Mouse (Mus musculus): ENCODE data around the gene Gimap8. TPM values are rescaled to one million over a fixed set of nuclear protein-coding genes. Genes with fewer than 3 reads are reported as not detected.

Gene Gimap8
- total RNA-seq, 4 experiments from 2014 or later: 9.1 to 15.2 (median 11.7) TPM

GRCm38 (mm10) chr6:48638553-48638952, 8.5 kb upstream of the Gimap8 start:
- no peak for DNase-seq

- DNase-seq: no peak
Measured at GRCm38 (mm10) chr6:48641391-48641790, 5.6 kb upstream of the Gimap8 start.

- no peak for DNase-seq
Measured at GRCm38 (mm10) chr6:48642764-48643292, 4.2 kb upstream of the Gimap8 start.

GRCm38 (mm10) chr6:48645660-48646308, 1.2 kb upstream of the Gimap8 start:
- DNase-seq: peak; percentile 45

- no peak for DNase-seq
Measured at GRCm38 (mm10) chr6:48646309-48646690, 734 bp upstream of the Gimap8 start.

- DNase-seq: no peak
Measured at GRCm38 (mm10) chr6:48647611-48648010, 577 bp downstream of the Gimap8 start.

- no peak for DNase-seq
Measured at GRCm38 (mm10) chr6:48648779-48649178, 1.7 kb downstream of the Gimap8 start.

- DNase-seq: no peak
Measured at GRCm38 (mm10) chr6:48650041-48650440, 3.0 kb downstream of the Gimap8 start.

GRCm38 (mm10) chr6:48658721-48659120, 11.7 kb downstream of the Gimap8 start:
- no peak for DNase-seq

- no peak for DNase-seq
Measured at GRCm38 (mm10) chr6:48664750-48665149, 17.7 kb downstream of the Gimap8 start.

- no peak for DNase-seq
Measured at GRCm38 (mm10) chr6:48665471-48665870, 18.4 kb downstream of the Gimap8 start.

GRCm38 (mm10) chr6:48666159-48666586, 19.1 kb downstream of the Gimap8 start:
- DNase-seq: no peak

GRCm38 (mm10) chr6:48668022-48668421, 21.0 kb downstream of the Gimap8 start:
- no peak for DNase-seq

GRCm38 (mm10) chr6:48669446-48669969, 22.5 kb downstream of the Gimap8 start:
- no peak for DNase-seq

GRCm38 (mm10) chr6:48674291-48675058, 27.4 kb downstream of the Gimap8 start:
- no peak for DNase-seq

GRCm38 (mm10) chr6:48675400-48675930, 28.4 kb downstream of the Gimap8 start:
- no peak for DNase-seq

- no peak for DNase-seq
Measured at GRCm38 (mm10) chr6:48675931-48676859, 29.2 kb downstream of the Gimap8 start, which contains the start of gene Gimap9. TSS of gene Gimap9 (plus strand) at chr6:48676129.

GRCm38 (mm10) chr6:48676860-48677415, 29.9 kb downstream of the Gimap8 start:
- DNase-seq: no peak

- DNase-seq: no peak
Measured at GRCm38 (mm10) chr6:48677492-48678345, 30.7 kb downstream of the Gimap8 start.

GRCm38 (mm10) chr6:48678391-48678790, 31.4 kb downstream of the Gimap8 start:
- DNase-seq: no peak

- DNase-seq: no peak
Measured at GRCm38 (mm10) chr6:48679701-48680100, 32.7 kb downstream of the Gimap8 start.

All from adrenal gland, adult 8-10 months (tissue).